Mouse (Mus musculus): ENCODE measurements around the gene Styxl1. TPM values are rescaled to one million over a fixed set of nuclear protein-coding genes. Genes with fewer than 3 reads are reported as not detected.

Gene Styxl1
- polyA plus RNA-seq, 1 experiment from 2014 or later: 0.41 TPM

DNA sequence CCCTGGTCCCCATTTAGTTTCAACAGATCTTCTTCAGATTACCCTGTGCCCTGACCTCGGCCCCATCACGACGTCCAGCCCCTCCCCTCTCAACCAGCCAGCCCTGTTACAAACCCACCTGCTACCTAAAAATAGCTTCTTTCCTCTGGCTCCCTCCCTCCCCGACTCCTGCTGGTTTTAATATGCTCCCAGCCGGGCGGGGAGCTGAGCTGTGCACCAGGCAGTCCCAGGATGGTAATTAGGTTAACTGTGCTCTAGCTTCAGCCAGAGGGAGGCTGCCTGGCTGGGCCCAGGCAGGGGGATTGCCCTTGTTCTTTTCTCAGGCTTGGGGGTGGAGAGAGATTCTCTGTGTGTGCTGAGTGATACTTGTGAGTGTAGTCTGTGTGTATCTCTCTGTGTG lies 22.7 kb upstream of the Styxl1 start:
- no peaks in the 10 kb centered on the region for H3K36me3 ChIP-seq
- no peaks in the 10 kb centered on the region for H3K27me3 ChIP-seq (ENCODE audit: low read depth, poor library complexity, severe bottlenecking)
- 3% methylated on average over 6 of the region's 6 CpGs for WGBS
- DNase-seq (ENCODE audit: low spot score): no peak
- H3K4me1 ChIP-seq: peaks cover 20% of the 10 kb centered on the region
- H3K9me3 ChIP-seq (replicated peaks): no peaks in the 10 kb centered on the region
- H3K27ac ChIP-seq (replicated peaks): peak overlapping the region; percentile 68
- H3K4me3 ChIP-seq: no peak overlapping the region

DNA sequence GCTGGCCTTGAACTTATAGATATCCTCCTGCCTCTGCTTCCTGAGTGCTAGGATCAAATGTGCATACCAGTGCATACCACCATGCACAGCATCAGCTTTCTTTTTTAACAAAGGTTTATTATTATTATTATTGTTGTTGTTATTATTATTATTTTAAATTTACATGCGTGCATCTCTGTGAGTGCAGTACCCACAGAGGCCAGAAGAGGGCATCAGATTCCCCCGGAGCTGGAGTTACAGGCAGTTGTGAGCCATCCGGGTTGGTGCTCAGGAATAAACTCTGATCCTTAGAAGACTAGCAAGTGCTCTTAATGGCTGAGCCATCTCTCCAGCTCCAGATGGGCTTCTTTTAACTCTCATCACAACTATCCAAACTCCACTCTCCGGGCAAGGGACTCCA lies 21.6 kb upstream of the Styxl1 start:
- H3K27me3 ChIP-seq (ENCODE audit: low read depth, poor library complexity, severe bottlenecking): no peaks in the 10 kb centered on the region
- 41% methylated on average over 4 of the region's 4 CpGs for WGBS
- no peak for DNase-seq (ENCODE audit: low spot score)
- no peaks in the 10 kb centered on the region for H3K36me3 ChIP-seq
- no peaks in the 10 kb centered on the region for H3K9me3 ChIP-seq (replicated peaks)
- no peak overlapping the region for H3K27ac ChIP-seq (replicated peaks)
- H3K4me3 ChIP-seq: no peak overlapping the region
- H3K4me1 ChIP-seq: peaks cover 24% of the 10 kb centered on the region

DNA sequence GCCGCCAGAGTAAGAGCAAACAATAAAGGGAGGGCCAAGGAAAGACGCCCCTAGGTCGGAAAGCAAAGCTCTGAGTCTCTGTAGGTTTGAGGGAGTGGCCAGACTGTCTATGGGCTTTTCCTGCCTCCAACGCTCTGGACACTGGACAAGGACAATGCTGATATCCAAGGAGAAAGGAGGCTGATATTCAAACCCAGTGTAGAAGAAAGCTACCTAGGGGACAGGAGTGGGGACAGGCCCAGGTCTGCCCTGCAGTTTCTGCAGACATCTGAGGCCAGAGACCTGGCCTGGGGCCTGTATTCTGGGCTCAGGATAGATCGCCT lies 16.6 kb upstream of the Styxl1 start:
- WGBS: 9% methylated on average over 5 of the region's 5 CpGs
- no peak for DNase-seq (ENCODE audit: low spot score)
- Histone ChIP-seq H3K36me3 (peaks cover 25% of the 10 kb centered on the region), H3K27me3 (ENCODE audit: low read depth, poor library complexity, severe bottlenecking) (no peaks in the 10 kb centered on the region), H3K4me1 (peaks cover 15% of the 10 kb centered on the region), H3K27ac (replicated peaks) (peak overlapping the region; percentile 84), H3K4me3 (peak overlapping the region; percentile 45), H3K9me3 (replicated peaks) (no peaks in the 10 kb centered on the region)

DNA sequence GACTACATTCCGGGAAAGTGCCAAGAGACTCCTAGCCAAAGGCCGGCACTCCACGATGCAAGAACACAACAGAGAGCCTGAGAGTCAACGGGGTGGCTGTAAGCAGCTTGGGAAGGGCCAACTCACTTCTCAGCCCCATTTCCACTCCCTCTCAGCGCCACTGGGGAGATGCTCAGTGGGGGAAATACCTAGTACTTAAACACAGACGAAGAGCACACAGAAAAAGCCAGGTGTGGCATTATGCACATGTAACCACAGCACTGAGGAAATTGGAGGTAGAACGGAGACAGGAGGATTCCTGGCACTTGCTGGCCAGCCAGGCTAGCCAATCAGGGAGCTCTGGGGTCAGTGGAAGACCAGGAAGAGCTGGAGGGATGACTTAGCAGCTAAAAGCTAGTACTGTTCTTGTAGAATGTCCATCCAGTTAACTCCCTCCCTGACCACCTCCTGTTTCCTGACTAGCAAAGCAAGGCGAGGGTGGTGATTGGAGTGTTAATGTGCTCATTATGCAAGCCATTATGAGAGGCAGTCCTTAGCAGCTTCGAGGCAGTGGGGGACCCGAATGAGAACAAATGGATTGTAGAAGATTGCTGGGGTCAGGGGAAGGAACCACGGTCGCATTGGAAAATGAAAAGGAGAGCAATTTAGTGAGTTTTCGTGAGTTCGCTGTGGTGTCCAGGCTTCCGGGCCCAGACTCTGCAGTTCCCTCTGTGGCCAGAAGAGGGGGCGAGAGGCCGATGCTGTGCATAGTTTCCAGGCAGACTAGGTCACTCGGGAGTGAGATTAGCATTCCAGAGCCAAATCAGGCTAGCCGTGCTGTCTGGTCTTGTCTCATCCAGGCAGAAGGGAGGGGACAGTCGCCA lies 16.0 kb upstream of the Styxl1 start:
- peak overlapping the region; percentile 45 for H3K4me3 ChIP-seq
- DNase-seq (ENCODE audit: low spot score): peak; percentile 90
- 9% methylated on average over 20 of the region's 20 CpGs for WGBS

DNA sequence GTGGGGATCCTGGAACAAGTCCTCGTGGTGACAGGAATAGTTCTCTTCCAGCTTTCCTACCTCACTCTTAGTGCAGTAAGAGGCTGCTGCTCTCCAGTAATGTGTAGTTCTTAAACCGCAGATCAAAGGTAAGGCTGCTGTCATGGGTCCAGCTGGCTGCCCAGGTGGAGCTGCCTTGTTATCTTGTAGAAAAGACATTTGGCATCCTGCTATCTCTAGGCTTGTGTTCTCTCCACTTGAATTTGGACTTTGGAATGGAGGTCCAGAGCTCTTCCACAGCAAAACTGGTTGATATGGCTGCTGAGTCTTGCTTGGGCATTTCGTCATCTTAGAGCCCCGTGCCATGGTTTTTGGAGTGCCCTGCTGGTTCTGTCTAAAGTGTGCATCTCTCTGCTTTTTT lies 4.7 kb upstream of the Styxl1 start:
- Histone ChIP-seq H3K36me3 (peaks cover 75% of the 10 kb centered on the region), H3K4me3 (no peak overlapping the region), H3K4me1 (peaks cover 21% of the 10 kb centered on the region), H3K27ac (replicated peaks) (no peak overlapping the region), H3K27me3 (ENCODE audit: low read depth, poor library complexity, severe bottlenecking) (no peaks in the 10 kb centered on the region), H3K9me3 (replicated peaks) (no peaks in the 10 kb centered on the region)
- no peak for DNase-seq (ENCODE audit: low spot score)
- WGBS: 96% methylated on average over 4 of the region's 4 CpGs

More for the DNA sequence above, 16.0 kb upstream of the Styxl1 start:
- H3K9me3 ChIP-seq (replicated peaks): no peaks in the 10 kb centered on the region
- peak overlapping the region; percentile 84 for H3K27ac ChIP-seq (replicated peaks)
- H3K4me1 ChIP-seq: peaks cover 15% of the 10 kb centered on the region
- peaks cover 30% of the 10 kb centered on the region for H3K36me3 ChIP-seq
- H3K27me3 ChIP-seq (ENCODE audit: low read depth, poor library complexity, severe bottlenecking): no peaks in the 10 kb centered on the region

DNA sequence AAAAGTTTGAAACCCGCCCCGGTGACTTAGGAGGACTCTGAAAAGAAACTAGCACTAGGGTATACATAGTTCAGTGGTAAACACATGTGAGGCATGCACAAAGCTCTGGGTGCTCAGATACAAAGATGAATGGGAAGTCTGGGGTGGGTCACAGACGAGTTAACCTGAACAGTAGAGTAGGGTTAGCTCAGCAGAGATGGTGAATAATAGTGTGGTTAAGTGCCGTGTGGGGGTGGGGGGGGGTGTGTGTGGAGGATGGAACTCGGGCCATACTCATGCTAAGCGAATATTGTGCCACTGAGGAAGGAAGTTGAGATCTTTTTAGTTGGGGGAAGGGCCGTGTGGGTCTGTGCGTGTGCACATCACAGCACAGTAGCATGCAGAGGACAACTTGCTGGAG lies 2.1 kb upstream of the Styxl1 start:
- Histone ChIP-seq H3K27me3 (ENCODE audit: low read depth, poor library complexity, severe bottlenecking) (0 out of 2 replicates have a peak, but pooled peaks cover 7% of the 10 kb centered on the region), H3K27ac (replicated peaks) (no peak overlapping the region), H3K4me3 (peak overlapping the region; percentile 87), H3K36me3 (peaks cover 50% of the 10 kb centered on the region), H3K9me3 (replicated peaks) (no peaks in the 10 kb centered on the region), H3K4me1 (peaks cover 34% of the 10 kb centered on the region)
- DNase-seq (ENCODE audit: low spot score): no peak
- 85% methylated on average over 8 of the region's 8 CpGs for WGBS

DNA sequence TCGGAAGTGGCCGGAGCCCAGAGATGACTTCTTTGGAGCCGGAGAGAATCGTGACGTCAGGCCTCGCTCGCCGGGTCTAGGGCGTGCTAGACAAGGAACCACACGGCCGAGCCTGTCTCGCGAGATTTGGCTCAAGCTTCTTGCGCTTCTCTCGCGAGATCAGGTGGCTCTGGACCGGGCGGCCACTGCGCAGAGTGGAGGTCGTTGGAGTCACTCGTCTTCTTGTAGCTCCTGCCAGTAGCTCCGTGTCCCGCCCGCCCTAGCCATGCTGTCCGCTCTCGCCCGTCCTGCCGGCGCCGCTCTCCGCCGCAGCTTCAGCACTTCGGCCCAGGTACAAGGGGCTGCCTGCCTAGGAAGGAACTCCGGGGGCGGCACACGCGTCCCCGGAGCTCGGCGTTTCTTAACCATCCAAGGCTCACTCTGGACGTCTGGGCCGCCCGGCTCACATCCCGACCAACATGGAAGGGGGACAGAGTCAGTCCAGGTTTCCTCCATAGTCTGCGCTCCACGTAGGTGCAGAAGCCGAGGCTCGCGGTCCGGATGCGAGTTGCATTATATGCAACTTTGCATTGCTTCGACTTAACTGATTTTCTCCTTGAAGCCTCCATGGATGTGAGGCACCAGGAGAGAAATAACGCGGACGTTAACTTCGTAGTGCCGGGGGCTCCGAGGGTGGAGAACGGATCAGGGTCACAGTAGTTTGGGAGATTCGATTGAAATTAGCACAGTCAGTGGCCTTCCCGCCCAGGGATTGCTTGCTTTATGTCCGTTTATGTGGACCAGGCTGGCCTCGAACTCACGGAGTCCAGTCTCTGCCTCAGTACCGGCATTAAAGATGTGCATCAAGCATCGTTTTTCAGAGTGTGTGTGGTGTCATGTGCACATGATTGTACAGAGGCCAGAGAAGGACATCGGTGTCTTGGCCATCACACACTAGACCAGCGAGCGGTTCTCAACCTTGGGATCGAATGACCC lies 573 bp upstream of the Styxl1 start, which contains the start of gene Mdh2:
Mdh2 (plus strand) TSS at position 10 of the 975 bp plus-strand sequence.
- Histone ChIP-seq H3K36me3 (peaks cover 34% of the 10 kb centered on the region), H3K4me1 (peaks cover 34% of the 10 kb centered on the region), H3K4me3 (peak within 1 kb of the TSS; percentile 87), H3K27me3 (ENCODE audit: low read depth, poor library complexity, severe bottlenecking) (0 out of 2 replicates have a peak, but pooled peaks cover 7% of the 10 kb centered on the region), H3K9me3 (replicated peaks) (no peaks in the 10 kb centered on the region), H3K27ac (replicated peaks) (peak within 1 kb of the TSS; percentile 97)
- DNase-seq (ENCODE audit: low spot score): peak; percentile 100
- 1% methylated on average over 70 of the region's 70 CpGs for WGBS

DNA sequence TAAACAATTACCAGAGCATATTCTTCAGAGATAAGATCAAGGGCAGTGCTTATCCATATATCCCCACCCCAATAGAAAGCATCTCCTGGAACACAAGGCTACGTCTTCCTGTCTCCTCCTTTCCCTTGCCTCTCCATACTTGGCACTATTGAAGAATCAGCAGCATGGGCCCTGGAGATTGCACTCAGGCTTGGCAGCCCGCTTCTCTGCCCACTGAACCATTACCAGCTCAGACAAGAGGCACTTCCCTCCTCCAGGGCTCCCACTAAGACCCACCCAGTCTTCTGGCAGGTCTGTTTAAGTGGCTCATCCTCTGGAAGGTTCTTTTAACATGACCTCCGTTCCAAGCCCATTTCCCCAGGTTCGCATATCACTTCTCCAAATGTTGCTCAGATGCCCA lies 1.6 kb downstream of the Styxl1 start:
- no peaks in the 10 kb centered on the region for H3K9me3 ChIP-seq (replicated peaks)
- no peak overlapping the region for H3K27ac ChIP-seq (replicated peaks)
- DNase-seq (ENCODE audit: low spot score): no peak
- H3K27me3 ChIP-seq (ENCODE audit: low read depth, poor library complexity, severe bottlenecking): 0 out of 2 replicates have a peak, but pooled peaks cover 7% of the 10 kb centered on the region
- peaks cover 12% of the 10 kb centered on the region for H3K36me3 ChIP-seq
- H3K4me3 ChIP-seq: no peak overlapping the region
- H3K4me1 ChIP-seq: peaks cover 34% of the 10 kb centered on the region
- 77% methylated on average over 4 of the region's 4 CpGs for WGBS

DNA sequence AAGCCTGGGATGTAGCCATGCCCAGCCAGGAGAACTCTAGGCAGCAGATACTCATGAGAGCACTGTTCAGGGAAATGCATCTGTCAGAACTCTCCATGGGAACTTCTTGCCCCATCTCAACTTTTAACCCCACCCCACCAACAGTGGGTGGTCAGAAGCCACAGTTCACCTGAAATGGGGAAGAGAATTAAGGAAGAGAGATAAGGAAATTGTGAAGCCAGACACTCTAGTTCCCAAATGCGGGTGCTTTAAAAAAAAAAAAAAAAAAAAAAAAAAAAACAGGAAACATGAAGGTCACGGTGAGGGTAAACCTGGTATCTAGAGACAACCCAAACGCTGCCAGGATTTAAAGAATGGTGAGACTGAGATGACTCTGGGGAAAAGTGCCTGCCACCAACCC lies 5.7 kb downstream of the Styxl1 start:
- Histone ChIP-seq H3K4me3 (no peak overlapping the region), H3K27me3 (ENCODE audit: low read depth, poor library complexity, severe bottlenecking) (0 out of 2 replicates have a peak, but pooled peaks cover 7% of the 10 kb centered on the region), H3K4me1 (peaks cover 10% of the 10 kb centered on the region), H3K9me3 (replicated peaks) (no peaks in the 10 kb centered on the region), H3K27ac (replicated peaks) (no peak overlapping the region), H3K36me3 (no peaks in the 10 kb centered on the region)
- 69% methylated on average over 3 of the region's 3 CpGs for WGBS
- no peak for DNase-seq (ENCODE audit: low spot score)

DNA sequence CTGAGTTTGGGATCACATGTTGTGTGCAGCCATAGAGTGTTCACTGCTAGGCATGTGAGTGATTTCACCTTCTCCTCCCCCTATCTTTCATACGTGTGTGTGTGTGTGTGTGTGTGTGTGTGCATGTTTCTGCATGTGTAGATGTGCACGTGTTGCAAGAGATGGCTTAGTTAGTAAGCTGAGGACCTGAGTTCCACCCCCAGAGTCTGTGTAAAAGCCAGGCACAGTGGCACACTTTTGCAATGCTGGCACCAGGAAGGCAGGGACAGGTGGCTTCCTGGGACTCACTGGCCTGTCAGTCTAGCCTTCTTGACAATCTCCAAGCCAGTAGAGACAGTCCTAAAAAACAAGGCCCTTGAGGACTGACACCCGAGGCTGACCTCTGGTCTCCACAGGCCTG lies 13.2 kb downstream of the Styxl1 start:
- H3K4me1 ChIP-seq: no peaks in the 10 kb centered on the region
- DNase-seq (ENCODE audit: low spot score): no peak
- H3K36me3 ChIP-seq: no peaks in the 10 kb centered on the region
- H3K27me3 ChIP-seq (ENCODE audit: low read depth, poor library complexity, severe bottlenecking): no peaks in the 10 kb centered on the region
- WGBS: 71% methylated on average over 3 of the region's 3 CpGs
- H3K4me3 ChIP-seq: no peak overlapping the region
- no peak overlapping the region for H3K27ac ChIP-seq (replicated peaks)
- no peaks in the 10 kb centered on the region for H3K9me3 ChIP-seq (replicated peaks)

DNA sequence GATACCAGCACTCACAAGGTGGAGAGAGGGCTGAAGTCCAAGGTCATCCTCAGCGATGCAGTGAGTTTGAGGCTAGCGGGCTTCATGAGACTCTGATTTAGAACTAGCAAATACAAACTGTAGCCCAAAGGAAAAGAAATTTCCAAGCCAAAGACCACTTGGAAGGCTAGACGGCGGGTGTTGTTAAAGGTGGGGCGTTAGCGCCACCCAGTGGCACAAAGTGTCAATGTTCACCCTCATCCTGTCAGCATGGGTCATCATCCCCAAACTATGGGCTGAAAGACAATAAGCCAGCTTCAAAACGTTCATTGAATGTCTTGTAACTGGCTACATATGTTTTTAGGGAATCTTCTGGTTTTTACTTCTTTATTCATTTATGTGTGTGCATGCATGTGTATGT lies 14.7 kb downstream of the Styxl1 start:
- Histone ChIP-seq H3K4me1 (no peaks in the 10 kb centered on the region), H3K27me3 (ENCODE audit: low read depth, poor library complexity, severe bottlenecking) (no peaks in the 10 kb centered on the region), H3K27ac (replicated peaks) (no peak overlapping the region), H3K4me3 (no peak overlapping the region), H3K36me3 (no peaks in the 10 kb centered on the region), H3K9me3 (replicated peaks) (no peaks in the 10 kb centered on the region)
- peak; percentile 77 for DNase-seq (ENCODE audit: low spot score)
- WGBS: 6% methylated on average over 7 of the region's 7 CpGs

DNA sequence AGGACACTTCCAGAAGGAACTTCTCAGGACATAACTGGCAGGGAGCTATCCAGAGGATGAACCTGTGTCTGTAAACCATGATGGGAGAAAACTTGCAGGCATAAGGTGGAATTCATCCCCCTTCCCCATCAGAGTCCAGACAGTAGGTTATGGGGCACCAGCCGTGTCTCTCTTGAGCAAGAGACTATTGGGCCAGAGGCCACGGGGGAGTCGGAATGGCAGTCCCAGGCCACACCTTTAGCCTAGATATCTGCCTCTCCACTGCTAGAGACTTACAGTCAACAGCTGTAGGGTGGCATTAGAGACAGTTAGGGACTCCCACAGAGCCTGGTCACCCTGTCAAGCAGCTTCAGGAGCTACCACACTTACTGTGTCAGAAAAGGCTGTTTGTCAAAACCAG lies 16.3 kb downstream of the Styxl1 start:
- Histone ChIP-seq H3K4me3 (no peak overlapping the region), H3K36me3 (no peaks in the 10 kb centered on the region), H3K9me3 (replicated peaks) (no peaks in the 10 kb centered on the region), H3K27ac (replicated peaks) (no peak overlapping the region), H3K27me3 (ENCODE audit: low read depth, poor library complexity, severe bottlenecking) (no peaks in the 10 kb centered on the region), H3K4me1 (no peaks in the 10 kb centered on the region)
- no peak for DNase-seq (ENCODE audit: low spot score)
- WGBS: 80% methylated on average over 3 of the region's 3 CpGs
